Mouse (Mus musculus) right cerebral cortex, postnatal 10 days (tissue): ENCODE measurements around the gene Suclg1.
A peak's percentile ranks its signal among the peaks of the same experiment; 100 is the strongest.

Experiments
- DNase-seq, 2 experiments: peaks; one replicate each; pipeline ENCODE4 v3.0.0; 2021; ENCODE audit warnings: low spot score in 2 of 2

The Suclg1 gene

DNA sequence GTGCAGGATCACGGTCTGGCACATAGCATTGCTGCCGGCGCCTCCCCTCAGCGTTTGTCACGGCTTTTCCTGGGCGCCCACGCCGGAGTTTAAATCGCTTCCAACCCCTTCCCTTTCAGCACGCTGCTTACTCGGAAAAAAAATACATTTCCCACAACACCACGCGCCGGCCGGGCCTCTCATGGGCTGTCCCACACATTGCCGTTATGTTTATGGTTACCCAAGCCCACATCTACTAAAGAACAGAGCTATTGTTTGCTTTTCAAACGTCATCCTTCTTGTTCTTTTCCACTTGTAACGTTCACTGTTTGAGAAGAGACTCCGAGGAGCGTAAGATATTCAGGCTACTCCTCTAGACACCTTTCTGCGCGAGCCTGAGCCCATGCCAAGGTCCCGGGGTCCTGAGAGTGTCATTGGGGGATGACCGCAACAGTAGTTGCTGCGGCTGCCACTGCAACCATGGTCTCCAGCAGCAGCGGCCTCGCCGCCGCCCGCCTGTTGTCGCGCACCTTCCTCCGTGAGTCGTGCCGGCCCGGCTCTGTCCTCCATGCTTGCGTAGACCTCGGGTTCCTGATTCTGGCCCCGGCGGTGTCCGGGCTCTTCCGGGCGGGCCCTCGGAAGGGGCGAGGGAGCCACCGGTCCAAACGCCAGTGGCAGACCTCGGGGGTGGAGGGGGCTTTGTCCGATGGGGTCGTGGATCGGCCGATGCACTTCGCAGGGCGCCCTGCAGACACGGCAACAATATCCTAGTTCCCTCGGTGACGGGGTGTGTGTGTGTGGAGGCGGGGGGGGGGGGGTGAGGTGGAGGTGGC lies at the start of gene Suclg1:
Suclg1 (plus strand) TSS at position 146 of the 812 bp plus-strand sequence.
- DNase-seq, result peak; percentile 92 to 94

DNA sequence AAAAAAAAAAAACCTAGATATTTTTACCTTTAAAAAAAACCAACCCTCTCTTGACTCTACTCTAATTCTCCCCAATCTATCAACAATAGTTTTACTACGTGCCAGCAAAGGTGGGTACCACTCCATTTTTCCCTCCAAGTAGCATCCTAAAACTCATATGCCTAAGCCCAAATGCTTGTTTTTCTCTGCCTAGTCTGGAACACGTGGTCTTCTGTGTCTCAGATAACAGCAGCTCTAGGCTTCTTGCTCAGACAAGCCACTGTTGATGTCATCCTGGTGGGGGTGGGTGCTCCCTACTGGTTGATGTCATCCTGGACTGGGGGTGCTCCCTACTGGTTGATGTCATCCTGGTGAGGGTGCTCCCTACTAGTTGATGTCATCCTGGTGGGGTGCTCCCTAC lies 44.5 kb upstream of the Suclg1 start:
- no peak for DNase-seq

DNA sequence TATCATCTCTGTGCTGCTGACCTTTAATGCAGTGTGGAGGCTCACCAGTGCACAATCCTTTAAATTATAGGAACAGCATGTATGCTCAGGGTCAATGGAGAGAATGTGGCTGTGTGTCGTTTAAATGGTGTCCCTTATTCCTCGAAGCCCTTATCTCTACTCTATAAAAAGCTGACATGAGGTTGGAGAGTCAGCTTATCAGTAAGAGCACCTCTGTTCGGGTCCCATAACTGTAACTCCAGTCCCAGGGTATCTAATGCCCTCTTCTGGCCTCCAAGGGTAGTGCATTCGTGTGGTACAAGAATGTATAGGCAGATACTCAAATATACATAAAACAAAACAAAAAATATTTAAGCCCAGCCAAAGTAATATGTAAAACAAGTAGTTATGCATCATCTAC lies 43.2 kb upstream of the Suclg1 start:
- DNase-seq, result no peak

- no peak for DNase-seq
Observed at GRCm38 (mm10) chr6:73209598-73209997, 38.6 kb upstream of the Suclg1 start.

DNA sequence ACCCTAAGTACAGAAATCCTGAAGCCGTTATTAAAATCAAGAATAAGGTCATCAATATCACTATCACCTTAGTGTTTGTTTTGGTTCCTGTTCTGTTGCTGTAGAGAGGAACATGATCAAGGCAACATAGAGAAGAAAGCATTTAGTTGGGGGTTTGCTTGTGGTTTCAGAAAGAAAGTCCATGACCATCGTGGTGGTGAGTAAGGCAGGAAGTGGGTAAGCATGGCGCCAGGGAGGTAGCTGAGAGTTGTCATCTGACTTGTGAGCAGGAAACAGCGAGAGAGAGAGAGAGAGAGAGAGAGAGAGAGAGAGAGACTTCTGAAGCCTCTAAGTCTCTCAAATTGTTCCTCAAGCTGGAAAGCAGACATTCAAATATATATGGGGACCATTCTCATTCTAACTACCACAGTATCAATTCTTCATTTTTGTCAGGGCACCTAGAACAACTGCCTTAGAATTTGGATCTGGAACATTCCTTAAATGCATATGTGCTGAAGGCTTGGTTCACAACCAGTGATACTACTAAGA lies 37.7 kb upstream of the Suclg1 start:
- DNase-seq, result no peak

GRCm38 (mm10) chr6:73211036-73211435 lies 37.1 kb upstream of the Suclg1 start:
- DNase-seq, result no peak

DNA sequence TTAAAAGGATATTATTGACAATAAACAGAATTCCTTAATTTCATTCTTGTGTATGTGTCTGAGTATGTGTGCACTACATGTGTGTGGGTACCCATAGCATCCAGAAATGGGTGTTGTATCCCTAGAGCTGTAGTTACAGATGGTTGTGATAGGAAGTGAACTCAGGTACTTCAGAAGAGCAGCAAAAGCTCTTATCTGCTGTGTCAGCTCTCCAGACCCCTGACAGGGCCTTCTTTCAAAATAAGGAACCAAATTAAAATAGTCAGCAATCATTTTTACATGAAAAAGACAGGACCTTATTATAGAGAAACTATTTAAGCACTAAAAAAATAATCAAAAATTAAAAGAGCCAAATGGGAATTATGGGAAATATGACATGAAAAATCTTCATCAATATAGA lies 36.6 kb upstream of the Suclg1 start:
- DNase-seq, result no peak

GRCm38 (mm10) chr6:73221189-73221957 lies 26.8 kb upstream of the Suclg1 start, which contains the start of gene Dnah6:
Dnah6 (minus strand) TSS chr6:73221651.
- peak; percentile 95 to 98 for DNase-seq

DNA sequence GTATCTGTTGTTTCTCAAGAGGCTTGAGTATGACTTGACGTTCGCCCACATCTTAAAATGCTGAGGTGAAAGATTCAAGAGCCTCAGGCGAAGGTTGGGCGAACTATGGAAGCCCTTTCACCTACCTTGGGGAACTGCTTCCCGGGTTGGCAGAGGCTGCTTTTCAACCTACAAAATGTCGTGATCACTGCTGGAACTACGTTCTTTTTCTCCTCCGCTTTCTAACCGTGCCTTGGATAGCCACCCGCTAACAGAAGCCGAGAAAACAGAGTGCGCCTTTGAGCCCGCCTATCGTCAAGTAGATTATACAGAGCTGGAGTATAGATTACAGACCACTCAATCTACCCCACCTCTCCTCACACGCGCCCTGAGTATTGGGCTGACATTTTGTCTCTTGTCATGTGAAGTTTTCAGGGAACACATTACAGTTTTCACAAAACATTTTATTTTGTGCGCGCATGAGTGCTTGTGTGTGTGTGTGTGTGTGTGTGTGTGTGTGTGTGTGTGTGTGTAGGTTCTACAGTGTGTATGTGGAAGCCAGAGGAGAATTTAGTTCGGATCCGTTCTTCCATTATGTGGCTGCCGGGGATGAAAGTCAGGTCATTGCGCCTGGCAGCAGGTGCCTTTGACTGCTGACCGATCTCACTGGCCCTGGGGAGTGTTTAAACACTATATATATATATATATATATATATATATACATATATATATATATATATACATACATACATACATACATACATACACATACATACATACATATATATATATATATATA lies 26.0 kb upstream of the Suclg1 start:
- DNase-seq, result peak; percentile 53 to 72

- peak; percentile 79 to 81 for DNase-seq
Observed at GRCm38 (mm10) chr6:73222841-73223526, 25.2 kb upstream of the Suclg1 start.

DNA sequence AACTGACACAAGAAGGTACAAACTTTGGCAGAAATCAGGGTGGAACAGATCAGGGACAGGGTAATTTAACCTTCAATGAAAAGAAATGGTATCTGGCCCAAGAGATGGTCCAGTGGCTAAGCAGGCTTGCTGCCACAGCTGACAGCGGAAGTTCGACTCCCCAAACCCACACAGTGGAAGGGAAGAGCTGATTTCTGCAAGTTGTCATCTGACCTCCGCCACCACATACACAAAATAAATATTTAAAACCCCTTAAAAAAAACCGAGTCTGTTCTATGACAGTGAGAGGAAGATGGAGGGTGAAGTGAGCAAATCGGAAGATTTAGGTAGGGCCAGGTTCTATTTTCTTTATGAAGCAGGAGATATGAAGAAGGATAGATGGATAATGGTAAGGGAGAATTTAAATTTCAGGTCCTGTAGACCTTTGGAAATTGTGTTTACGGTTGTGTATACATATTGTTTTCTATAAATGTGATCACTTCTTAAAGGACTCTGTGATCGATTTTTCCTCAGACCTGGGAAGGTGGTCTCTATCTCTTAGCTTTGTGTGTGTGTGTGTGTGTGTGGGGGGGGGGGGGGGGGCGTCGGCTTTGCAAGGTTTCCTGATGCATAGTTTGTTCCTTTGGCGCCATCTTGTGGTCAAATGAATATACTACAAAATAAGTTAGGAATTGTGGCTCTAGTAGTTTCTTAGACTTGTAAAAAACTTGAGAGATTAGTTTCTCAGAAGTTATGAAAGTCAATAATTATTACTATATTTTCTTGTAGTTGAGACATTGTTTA lies 20.6 kb upstream of the Suclg1 start:
- DNase-seq, result peak in 1 of 2 experiments; percentile 19

- DNase-seq, result peak in 1 of 2 experiments; percentile 15
Observed at GRCm38 (mm10) chr6:73228408-73228807, 19.8 kb upstream of the Suclg1 start.

DNA sequence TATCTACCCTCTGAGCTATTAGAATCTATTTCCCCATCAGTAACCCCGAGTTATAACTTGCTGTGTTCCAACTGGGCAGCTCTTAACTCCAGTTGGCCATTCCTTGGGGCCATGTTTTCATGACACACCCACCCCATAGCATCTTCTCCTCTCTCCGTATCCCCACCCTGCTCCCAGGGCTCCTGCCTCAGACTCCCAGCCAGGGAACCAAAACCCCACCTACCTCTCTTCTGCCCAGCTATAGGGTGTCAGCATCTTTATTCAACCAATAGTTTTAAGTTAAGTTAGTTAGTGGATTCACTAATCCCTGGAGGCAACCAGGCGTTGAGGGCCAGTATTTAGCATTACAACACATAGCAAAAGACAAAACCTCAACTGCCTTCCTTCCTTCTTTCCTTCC lies 19.3 kb upstream of the Suclg1 start:
- peak in 1 of 2 experiments; percentile 9 for DNase-seq

- DNase-seq, result no peak
Observed at GRCm38 (mm10) chr6:73232152-73232584, 16.0 kb upstream of the Suclg1 start.

DNA sequence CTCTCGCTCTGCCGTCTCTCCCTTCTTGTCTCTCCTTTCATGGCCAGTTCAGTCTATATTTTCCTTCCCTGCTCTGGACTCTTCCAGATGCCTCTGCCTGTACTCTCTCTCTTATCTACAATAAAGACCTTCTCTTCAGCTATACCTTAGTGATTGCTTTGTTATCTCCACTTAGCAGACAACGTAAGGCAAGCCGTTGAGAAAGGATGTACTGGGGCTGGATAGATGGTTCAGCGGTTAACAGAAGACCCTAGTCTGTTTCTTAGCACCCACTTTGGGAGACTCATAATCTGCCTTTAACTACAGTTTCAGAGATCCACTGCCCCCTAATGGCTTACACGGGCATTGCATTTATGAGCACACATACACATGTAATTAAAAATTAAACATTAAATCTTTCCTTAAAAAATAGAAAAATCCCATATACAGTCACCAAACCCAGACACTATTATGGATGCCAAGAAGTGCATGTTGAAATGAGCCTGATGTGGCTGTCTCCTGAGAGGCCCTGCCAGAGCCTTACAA lies 14.9 kb upstream of the Suclg1 start:
- DNase-seq, result no peak

DNA sequence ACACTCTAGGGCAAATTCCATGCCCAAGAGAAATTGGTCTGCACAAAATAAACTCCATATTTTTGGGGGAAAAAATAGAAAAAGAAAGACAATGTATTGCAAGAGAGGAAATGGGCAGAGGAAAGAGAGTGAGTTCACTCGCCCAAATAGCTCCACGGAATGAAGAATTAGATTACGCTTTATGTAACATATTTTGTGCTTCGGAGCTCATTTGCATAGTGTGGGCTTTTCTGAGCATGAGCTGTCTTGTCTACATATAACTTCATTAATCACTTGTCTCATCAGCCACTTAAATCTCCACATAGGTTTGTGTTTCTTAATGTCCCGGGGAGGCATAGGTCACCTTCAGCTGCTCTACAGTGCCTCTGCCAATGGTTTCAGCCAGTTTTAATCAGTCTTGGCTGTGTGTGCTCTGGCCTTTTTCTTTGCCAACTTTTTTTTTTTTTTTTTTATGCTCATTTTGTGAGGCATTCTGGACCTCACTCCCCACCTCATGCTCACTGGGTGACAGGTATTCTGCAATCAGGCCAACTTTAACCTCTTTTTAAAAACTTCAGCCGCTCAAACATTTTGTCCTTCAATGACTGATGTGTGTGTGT lies 13.8 kb upstream of the Suclg1 start:
- peak in 1 of 2 experiments; percentile 21 for DNase-seq

DNA sequence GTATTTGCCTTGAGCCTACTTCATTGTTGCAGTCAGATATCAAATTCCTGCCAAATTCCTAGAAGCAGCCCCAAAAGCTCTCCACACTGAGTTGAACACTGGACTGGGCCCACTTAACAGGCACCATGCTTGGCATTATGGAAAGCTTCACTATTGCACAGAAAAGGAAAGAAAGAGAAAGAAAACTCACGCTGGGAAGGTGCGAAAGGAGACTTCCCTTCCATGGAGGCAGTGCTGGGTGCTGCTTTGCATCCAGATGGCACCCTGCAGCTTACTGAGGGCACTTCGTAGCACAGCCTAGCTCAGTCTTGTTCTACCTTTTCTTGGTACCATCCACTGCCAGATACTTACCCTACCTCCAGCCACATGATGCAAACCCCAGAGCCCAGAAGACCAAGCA lies 12.5 kb upstream of the Suclg1 start:
- no peak for DNase-seq

DNA sequence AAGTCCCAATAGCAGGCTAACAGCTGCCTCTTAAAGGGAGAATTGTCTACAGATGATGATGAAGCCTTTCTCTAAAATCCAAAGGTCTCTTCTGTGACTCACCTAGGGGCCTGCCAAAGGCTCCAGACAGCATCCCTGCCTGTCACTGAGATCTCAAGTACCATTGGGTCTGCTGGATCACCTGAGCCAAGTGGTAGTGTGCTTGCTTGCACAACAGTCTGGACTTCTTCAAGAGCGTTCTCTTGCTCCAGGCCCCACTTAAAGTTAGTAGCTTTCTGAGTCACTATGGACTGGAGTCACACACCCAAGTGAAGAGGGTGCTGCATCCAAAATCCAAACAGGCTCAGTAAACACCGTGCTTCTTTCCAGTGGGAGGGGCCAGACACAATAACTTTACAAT lies 1.4 kb upstream of the Suclg1 start:
- no peak for DNase-seq

GRCm38 (mm10) chr6:73247452-73247851 lies 730 bp upstream of the Suclg1 start:
- peak; percentile 47 to 55 for DNase-seq

DNA sequence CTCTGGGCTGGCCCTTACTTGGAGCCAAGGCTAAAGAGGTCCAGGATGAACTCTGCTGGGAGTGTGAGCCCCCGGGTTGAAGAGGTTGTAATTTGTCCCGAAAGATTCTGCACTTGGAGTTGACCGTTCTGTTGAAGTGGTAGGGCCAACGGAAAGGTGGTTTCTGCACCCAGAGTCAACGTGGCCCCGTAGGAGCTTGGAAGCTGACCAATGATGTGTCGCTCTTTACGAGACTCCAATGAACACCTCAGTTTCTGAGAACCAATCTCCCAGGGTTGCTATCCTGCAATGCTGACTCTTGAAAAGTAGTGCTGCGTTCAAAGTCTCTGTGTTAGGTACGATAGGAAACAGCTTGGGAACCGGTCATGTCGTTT lies 854 bp downstream of the Suclg1 start:
- peak; percentile 39 to 55 for DNase-seq
